Mouse (Mus musculus) liver, embryonic 16.5 days (tissue): ENCODE data around the gene Hist1h2ae. TPM values are rescaled to one million over a fixed set of nuclear protein-coding genes. Genes with fewer than 3 reads are reported as not detected.
A peak's percentile ranks its signal among the peaks of the same experiment; 100 is the strongest.
"Not testable (repeated sequence)": the region's sequence is repeated elsewhere in the genome, so short reads cannot be mapped to it uniquely, and the experiment has no call there.

Experiments
- ATAC-seq: fragments of 200-750 bp; cut with Nextera tagmentation; 2 replicates; pipeline ENCODE4 v1.8.0; 2017; ENCODE audit warnings: low read depth, mild to moderate bottlenecking, moderate number of reproducible peaks, moderate library complexity
- H3K27ac ChIP-seq: fragments of 300-500 bp; sonication (generic); 2 replicates; pipeline ENCODE4 v1.5.1; 2014; ENCODE audit warnings: mild to moderate bottlenecking, low read length
- H3K27me3 ChIP-seq: fragments of 300-500 bp; sonication (generic); 2 replicates; pipeline ENCODE4 v1.6.1; 2014; ENCODE audit warnings: low read depth, low read length, mixed read lengths; ENCODE audit not compliant: control insufficient read depth, insufficient read depth
- H3K36me3 ChIP-seq: fragments of 300-500 bp; sonication (generic); 2 replicates; pipeline ENCODE4 v1.6.1; 2014; ENCODE audit warnings: mild to moderate bottlenecking; ENCODE audit not compliant: control insufficient read depth, insufficient read depth
- H3K4me1 ChIP-seq: fragments of 300-500 bp; sonication (generic); 2 replicates; pipeline ENCODE4 v1.6.1; 2014; ENCODE audit warnings: low read depth, low read length, mixed read lengths; ENCODE audit not compliant: control insufficient read depth
- H3K4me2 ChIP-seq: fragments of 300-500 bp; sonication (generic); 2 replicates; pipeline ENCODE4 v1.6.1; 2014; ENCODE audit warnings: low read depth, low read length, mixed read lengths
- H3K4me3 ChIP-seq: fragments of 300-500 bp; sonication (generic); 2 replicates; pipeline ENCODE4 v1.5.1; 2014; ENCODE audit warnings: low read depth, mild to moderate bottlenecking, low read length
- H3K9ac ChIP-seq: fragments of 300-500 bp; sonication (generic); 2 replicates; pipeline ENCODE4 v1.6.1; 2014; ENCODE audit warnings: low read depth, low read length
- H3K9me3 ChIP-seq: fragments of 300-500 bp; sonication (generic); replicated peaks from 2 replicates; pipeline ENCODE4 v1.6.1; 2016; ENCODE audit warnings: low read length; ENCODE audit not compliant: control insufficient read depth
- WGBS: fragments of 180-500 bp; shearing (Covaris S2); extraction: QIAGEN DNeasy Blood & Tissue Kit; methylation state at CpG from one replicate; pipeline ENCODE4 v1.1.7; 2014; ENCODE audit not compliant: insufficient replicate concordance; 5-methylcytosine and 5-hydroxymethylcytosine counted together
- polyA plus RNA-seq: library from polyadenylated mRNA; unstranded; fragments of >200 nt; fragmentation: Nextera tagmentation; extraction: Ambion mirVana; gene quantifications from 2 replicates; pipeline ENCODE4 v1.2.1, GENCODE M21; 2015

Hist1h2ae gene
- polyA plus RNA-seq, 1 experiment from 2014 or later, result 63.6 TPM

- Histone ChIP-seq H3K4me2 (no peak overlapping the region), H3K27me3 (no peaks in the 10 kb centered on the region), H3K36me3 (no peaks in the 10 kb centered on the region), H3K27ac (peak overlapping the region; percentile 20; the same call in 1 of the 2 replicates), H3K9ac (no peak overlapping the region), H3K4me1 (peaks cover 5% of the 10 kb centered on the region; the same call in 1 of the 2 replicates), H3K4me3 (0 out of 2 replicates have a peak overlapping the region, but pooled peaks have one; percentile 7), H3K9me3 (no peaks in the 10 kb centered on the region)
- WGBS, result 71% methylated on average over 5 of the region's 5 CpGs
- ATAC-seq, result no peak
These were observed 24.3 kb downstream of the Hist1h2ae start for GRCm38 (mm10) chr13:23546694-23547093.

- peak overlapping the region; percentile 99 for H3K27ac ChIP-seq
- ATAC-seq, result peak; percentile 2; the same call in 1 of the 2 replicates
These were observed 26.3 kb downstream of the Hist1h2ae start for GRCm38 (mm10) chr13:23544787-23545120.

DNA sequence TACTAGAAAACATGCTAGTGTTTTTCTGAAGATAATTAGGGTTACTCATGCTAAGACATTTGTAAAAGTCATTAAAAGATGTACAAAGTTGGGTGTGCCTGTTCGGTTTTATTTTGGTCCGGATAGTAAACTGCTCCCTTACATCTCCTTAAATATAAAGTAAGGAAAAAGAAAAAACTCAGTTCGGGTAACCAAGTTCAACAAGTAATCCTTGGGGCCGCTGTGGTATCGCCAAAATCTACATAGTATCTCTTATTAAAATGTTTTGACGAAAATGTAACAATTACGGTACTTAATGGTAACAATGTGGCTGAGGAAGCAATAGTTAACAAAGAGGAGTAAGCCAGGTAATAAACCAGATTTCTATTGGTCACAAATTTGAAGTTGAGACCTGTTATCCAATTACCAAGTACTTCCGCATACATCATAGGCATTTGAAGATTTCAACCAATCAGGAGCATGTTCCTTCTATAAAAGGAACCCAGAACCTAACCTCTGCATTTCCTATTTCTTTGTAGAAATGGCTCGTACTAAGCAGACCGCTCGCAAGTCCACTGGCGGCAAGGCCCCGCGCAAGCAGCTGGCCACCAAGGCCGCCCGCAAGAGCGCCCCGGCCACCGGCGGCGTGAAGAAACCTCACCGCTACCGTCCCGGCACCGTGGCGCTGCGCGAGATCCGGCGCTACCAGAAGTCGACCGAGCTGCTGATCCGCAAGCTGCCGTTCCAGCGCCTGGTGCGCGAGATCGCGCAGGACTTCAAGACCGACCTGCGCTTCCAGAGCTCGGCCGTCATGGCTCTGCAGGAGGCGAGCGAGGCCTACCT is 26.8 kb downstream of the Hist1h2ae start, which contains the start of gene Hist1h3f:
TSS of gene Hist1h3f (plus strand) at position 88 of the 822 bp plus-strand sequence.
- 0% methylated on average over 23 of the region's 45 CpGs for WGBS
- Histone ChIP-seq H3K9ac (peak within 1 kb of the TSS; percentile 81), H3K36me3 (no peaks in the 10 kb centered on the region), H3K27me3 (no peaks in the 10 kb centered on the region), H3K9me3 (no peaks in the 10 kb centered on the region), H3K4me2 (peak within 1 kb of the TSS; percentile 92), H3K4me1 (peaks cover 7% of the 10 kb centered on the region), H3K27ac (peak within 1 kb of the TSS; percentile 99), H3K4me3 (peak within 1 kb of the TSS; percentile 67)
- peak; percentile 78 for ATAC-seq

More at GRCm38 (mm10) chr13:23544787-23545120, 26.3 kb downstream of the Hist1h2ae start:
- H3K9me3 ChIP-seq, H3K4me1 ChIP-seq, H3K27me3 ChIP-seq, H3K36me3 ChIP-seq: not testable (repeated sequence)
- H3K4me3 ChIP-seq, result peak overlapping the region; percentile 60
- H3K4me2 ChIP-seq, result peak overlapping the region; percentile 44
- 0% methylated on average over 14 of the region's 14 CpGs for WGBS
- peak overlapping the region; percentile 47 for H3K9ac ChIP-seq

GRCm38 (mm10) chr13:23542999-23543607 is 27.9 kb downstream of the Hist1h2ae start, which contains the start of gene Hist1h2bh:
Gene Hist1h2bh, minus strand, starts transcription at chr13:23543392.
- not testable (repeated sequence) for H3K36me3 ChIP-seq, H3K4me1 ChIP-seq, H3K9me3 ChIP-seq, H3K27me3 ChIP-seq
- Histone ChIP-seq H3K27ac (peak within 1 kb of the TSS; percentile 99), H3K9ac (peak within 1 kb of the TSS; percentile 81), H3K4me3 (peak within 1 kb of the TSS; percentile 67), H3K4me2 (peak within 1 kb of the TSS; percentile 92)
- peak; percentile 88 for ATAC-seq
- 0% methylated on average over 34 of the region's 42 CpGs for WGBS

GRCm38 (mm10) chr13:23542225-23542980 is 28.6 kb downstream of the Hist1h2ae start:
- WGBS, result 7% methylated on average over 3 of the region's 3 CpGs
- peak overlapping the region; percentile 96 for H3K27ac ChIP-seq
- peaks cover 12% of the 10 kb centered on the region for H3K4me1 ChIP-seq
- peak overlapping the region; percentile 67 for H3K4me3 ChIP-seq
- H3K9ac ChIP-seq, result peak overlapping the region; percentile 81
- not testable (repeated sequence) for H3K9me3 ChIP-seq, H3K36me3 ChIP-seq, ATAC-seq, H3K27me3 ChIP-seq
- peak overlapping the region; percentile 58 for H3K4me2 ChIP-seq

GRCm38 (mm10) chr13:23541497-23541896 is 29.5 kb downstream of the Hist1h2ae start:
- Histone ChIP-seq H3K27ac (no peak overlapping the region), H3K36me3 (no peaks in the 10 kb centered on the region), H3K9ac (peak overlapping the region; percentile 41; the same call in 1 of the 2 replicates), H3K4me1 (peaks cover 19% of the 10 kb centered on the region), H3K9me3 (no peaks in the 10 kb centered on the region), H3K4me2 (peak overlapping the region; percentile 53), H3K27me3 (no peaks in the 10 kb centered on the region), H3K4me3 (peak overlapping the region; percentile 33)
- WGBS, result 59% methylated on average over 3 of the region's 3 CpGs
- no peak for ATAC-seq

- H3K36me3 ChIP-seq, H3K4me3 ChIP-seq, H3K27me3 ChIP-seq, H3K9me3 ChIP-seq, H3K27ac ChIP-seq, ATAC-seq, H3K9ac ChIP-seq, H3K4me2 ChIP-seq: not testable (repeated sequence)
- H3K4me1 ChIP-seq, result peaks cover 20% of the 10 kb centered on the region
- WGBS, result 80% methylated on average over 1 of the region's 1 CpGs
These were observed 31.2 kb downstream of the Hist1h2ae start for GRCm38 (mm10) chr13:23539821-23540220.

GRCm38 (mm10) chr13:23538249-23538648 is 32.8 kb downstream of the Hist1h2ae start:
- ATAC-seq, result no peak
- peak overlapping the region; percentile 50; the same call in 1 of the 2 replicates for H3K4me3 ChIP-seq
- peak overlapping the region; percentile 64; the same call in 1 of the 2 replicates for H3K4me2 ChIP-seq
- no peaks in the 10 kb centered on the region for H3K9me3 ChIP-seq
- H3K36me3 ChIP-seq, result no peaks in the 10 kb centered on the region
- H3K4me1 ChIP-seq, result peaks cover 20% of the 10 kb centered on the region
- H3K9ac ChIP-seq, result peak overlapping the region; percentile 74; the same call in 1 of the 2 replicates
- WGBS, result 70% methylated on average over 5 of the region's 5 CpGs
- no peaks in the 10 kb centered on the region for H3K27me3 ChIP-seq
- peak overlapping the region; percentile 57 for H3K27ac ChIP-seq
